Mouse (Mus musculus) heart, adult 2 months (tissue): ENCODE measurements around the gene Cbl.

Experiments
- CTCF ChIP-seq: fragments of 200-600 bp; IDR thresholded peaks from 2 replicates; pipeline ENCODE4 v1.8.1; 2022; ENCODE audit warnings: antibody characterized with exemption, mild to moderate bottlenecking, moderate library complexity
- EP300 ChIP-seq: fragments of 200-500 bp; IDR thresholded peaks from 2 replicates; pipeline ENCODE4 v1.6.1; 2011; ENCODE audit warnings: low read depth, low read length, control low read depth; ENCODE audit not compliant: insufficient read depth

GRCm38 (mm10) chr9:44268432-44268831 is 34.6 kb upstream of the Cbl start, which contains the start of gene Nlrx1:
- TF ChIP-seq EP300: no peak
- no peak for TF ChIP-seq CTCF
